Mouse (Mus musculus) c-Kit-positive CD71-positive TER-119-negative erythroid progenitor cells, embryonic 14.5 days (primary cell): ENCODE measurements at regions not wholly inside any gene's neighbourhood (a gene's known extent, or its start where the extent isn't known, plus 50 kb on each side); places are given as distances from the start of the nearest gene placed in this dataset.
A peak's percentile ranks its signal among the peaks of the same experiment; 100 is the strongest.

Experiments
- DNase-seq: peaks from one replicate; pipeline ENCODE4 v3.0.0-alpha.2; 2013; ENCODE audit warnings: low read depth

DNA sequence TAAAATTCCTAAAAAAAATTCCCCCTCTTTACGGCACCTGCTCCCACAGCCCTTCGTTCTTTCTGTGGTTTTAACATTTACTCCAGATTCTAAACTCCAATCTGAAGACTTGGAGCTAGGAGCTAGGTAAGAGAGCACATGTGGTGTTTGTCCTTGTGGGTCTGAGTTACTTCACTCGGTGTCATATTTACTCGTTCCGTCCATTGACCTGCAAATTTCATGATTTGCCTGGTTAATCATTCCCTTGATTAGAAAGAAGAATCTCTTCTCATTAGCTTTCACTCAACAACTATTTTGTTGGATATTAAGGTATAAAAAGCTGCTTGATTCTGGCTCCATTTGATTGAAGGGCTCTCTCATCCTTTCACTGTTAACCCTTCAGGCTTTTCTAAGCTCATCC is 231.6 kb upstream of the Hs6st1 start:
- DNase-seq: no peak

DNA sequence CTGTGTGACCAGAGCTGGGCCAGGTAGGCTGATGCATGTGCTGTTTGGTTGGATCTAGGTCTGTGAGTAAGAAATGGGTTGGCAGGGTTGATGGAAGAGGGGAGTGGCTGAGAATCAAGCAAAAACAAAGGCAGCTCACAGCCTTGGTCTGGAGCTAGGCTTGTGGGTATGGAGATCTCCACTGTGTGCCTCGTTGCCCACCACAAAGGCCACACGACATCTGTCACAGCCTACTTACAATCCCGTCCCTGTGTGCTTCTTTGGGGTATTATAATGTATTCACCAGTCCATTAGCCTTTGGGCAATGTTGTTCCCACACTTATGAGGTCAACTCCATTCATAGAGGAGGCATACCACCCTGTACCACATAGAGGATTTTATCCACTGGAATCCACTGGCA is 229.6 kb upstream of the Hs6st1 start:
- no peak for DNase-seq

DNA sequence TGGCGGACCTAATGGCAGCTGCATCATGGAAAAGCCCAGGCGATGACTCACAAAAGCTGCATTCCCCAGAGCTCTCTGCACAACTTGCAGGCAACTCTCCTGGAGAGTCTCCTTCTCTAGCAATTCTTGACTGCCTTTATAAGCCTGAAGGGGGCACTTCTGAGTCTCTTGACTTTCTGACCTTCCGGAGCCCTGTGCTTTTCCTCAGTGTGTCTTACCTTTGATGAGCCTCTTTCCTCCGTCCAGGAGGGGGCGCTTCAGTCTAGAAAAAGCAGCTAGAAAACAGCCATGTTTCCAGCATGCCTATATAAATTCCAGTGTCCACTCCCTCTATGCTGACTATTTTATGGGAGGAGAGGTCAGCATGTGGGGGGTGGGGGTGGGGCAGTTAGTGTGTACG is 228.8 kb upstream of the Hs6st1 start:
- peak; percentile 48 for DNase-seq

DNA sequence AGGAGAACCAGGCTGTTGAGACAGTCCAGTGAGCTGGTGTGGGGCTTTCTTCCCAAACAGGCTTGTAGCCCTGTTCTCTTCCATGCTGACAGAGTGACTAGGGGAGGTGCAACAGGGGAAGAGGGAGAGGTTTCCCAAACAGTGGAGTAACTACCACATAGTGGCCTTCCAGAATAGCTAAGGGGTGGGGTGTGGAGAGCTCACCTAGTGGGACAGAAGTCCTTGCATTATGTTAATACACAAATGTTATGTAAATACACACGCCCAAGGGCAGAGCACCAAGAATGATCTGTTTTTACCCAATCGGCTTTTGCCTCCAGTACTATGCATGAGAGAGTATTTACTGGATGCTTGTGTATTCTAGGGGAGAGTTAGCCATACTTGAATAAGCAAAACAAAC is 226.6 kb upstream of the Hs6st1 start:
- no peak for DNase-seq

DNA sequence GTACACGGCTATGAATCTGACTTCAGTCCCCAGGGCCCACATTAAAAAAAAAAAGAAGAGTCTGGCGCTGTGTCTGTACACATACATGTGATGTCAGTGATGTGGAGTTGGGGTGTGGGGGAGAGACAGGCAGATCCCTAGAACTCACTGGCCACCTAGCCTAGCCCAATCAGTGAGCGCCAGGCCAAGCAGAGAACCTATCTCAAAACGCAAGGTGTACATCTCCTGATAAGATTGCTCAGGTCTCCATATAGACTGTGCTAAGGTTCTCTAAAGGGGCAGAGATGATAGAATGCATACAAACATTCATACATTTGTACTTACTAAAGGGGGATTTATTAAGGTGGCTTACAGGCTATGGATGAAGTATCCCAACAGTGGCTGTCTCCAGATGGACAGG is 225.5 kb upstream of the Hs6st1 start:
- DNase-seq: peak; percentile 4

DNA sequence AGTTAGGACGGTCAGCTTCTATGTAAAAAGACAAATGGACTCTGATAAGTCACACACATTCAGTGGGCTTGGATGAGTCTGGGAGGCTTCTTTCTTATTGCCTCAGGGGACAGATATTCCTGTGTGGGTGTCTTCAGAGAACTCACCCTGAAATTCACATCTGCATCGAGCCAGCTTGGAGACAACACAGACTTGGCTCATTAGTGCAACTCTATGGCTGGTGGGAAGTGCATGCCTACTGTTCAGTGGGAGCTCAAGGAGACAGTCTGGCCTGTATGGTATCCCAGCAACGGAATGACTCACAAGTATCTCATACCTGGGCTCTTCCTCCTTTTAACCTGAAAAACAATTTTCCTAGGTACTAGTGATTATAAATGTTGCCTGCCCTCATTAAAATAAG is 224.6 kb upstream of the Hs6st1 start:
- DNase-seq: no peak

DNA sequence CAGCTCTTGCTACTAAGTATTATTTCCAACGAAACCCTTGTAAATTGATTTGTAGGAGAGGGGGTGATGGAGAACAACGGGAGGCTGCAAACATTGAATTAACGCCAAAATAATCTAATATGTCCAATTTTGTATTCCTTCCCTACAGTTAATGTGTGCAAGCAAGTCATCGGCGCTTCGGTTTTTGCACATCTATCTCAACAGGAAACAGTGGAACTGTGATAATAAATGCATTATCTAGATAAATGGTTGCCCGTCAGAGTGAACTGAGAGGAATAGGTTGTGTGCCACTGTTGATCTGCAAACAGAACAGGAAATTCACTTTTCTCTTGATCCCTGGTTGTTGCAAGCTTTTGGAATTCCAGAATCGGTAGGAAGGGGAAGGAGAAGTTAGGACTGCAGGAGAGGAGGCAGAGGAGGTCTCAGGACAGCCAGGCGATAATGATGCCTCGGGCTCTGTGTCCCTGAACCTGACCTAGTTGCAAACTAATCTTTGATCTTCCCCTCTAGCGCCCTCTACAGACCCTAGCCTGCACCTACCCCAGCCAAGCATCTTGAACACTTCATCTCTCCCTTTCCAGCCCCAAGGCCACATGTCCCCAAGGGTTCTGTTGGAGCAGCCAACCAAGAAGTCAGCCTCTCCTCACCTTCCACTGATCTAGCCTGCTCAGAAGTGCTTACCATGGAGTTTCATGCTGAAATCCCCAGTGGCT is 221.8 kb upstream of the Hs6st1 start:
- peak; percentile 9 for DNase-seq

DNA sequence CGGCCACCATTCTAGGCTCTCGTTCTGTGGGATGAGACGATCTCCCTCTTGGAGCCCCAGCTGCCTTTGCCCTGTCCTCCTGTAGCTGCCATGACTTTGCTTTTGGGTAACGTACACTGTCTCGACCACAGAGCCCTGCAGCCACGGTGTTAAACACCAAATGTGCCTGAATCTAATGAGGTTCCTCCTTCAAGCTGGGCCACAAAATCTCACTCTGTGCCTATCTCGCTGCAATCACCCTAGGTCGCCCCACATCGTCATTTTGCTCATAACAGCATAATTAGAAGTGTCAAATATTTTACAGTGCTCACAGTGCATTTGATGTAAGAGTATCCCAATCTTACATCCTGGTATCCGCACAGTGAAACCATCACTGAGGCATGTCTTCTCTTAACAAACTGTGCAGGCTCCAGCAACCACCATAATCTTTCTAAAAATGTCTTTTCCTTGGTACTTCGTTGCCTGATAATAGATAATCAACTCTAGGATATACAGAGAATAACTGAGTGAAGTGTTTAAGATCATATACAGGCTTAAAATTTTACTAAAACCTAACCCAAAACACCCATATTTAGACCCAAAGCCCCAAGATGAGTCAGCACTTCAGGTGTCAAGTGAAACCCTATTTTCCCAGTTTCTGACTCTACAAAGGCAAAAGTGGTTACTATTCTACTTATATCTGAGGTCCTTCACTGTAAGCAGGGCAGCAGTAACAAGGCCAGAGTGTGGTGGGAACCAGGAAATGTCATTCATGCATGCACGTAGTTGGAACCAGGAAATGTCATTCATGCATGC is 219.8 kb upstream of the Hs6st1 start:
- no peak for DNase-seq

DNA sequence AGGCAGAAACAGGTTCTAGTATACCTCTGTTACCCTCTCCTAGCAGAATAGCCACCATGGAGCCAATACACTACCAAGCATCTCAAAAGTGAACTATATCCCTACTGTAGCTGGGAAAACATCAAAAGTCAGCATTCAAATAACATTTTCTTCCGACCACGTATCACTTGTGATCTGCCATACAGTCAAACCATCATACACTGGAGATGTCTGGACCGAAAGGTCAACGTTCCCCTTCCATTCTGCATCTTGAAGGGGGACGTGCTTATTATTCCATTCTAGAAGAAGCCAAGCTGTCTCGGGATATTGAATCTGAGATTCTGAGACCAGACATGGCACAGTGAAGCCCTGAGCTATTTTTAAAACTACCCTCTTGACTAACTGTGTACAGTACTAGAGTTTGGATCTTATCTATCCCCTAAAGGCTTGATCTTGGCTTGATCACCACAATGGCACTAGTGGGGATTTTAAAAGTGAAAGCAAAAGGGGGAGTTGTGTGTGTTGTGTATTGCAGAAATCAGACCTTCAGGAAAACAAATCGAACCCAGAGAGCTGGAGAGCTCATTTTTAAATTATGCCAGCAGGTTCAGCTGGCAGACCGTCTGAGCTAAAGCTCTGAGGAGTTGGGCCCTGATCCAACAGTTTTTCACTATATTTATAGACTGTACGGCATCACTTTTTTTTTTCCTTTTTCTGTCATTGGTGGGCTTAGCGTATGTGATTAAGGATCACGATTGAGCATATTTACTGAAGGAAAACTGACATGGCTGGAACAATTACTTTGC is 218.6 kb upstream of the Hs6st1 start:
- DNase-seq: no peak

DNA sequence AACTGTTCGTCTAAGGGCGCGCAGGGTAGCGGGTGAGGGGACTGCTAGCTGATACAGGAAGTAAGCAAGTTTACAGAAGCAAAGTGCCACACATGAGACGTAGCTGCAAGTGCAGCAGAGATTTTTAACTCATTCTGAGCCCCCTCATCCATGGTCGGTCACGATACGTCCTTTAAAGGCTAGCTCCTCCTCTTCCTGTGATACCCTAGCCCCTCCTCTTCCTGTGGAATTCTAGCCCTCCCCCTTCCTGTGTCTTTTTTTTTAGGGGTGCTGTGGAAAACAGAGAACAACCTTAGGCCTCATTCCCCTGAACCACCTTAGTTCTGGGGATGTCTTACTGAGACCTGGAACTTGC is 218.0 kb upstream of the Hs6st1 start:
- DNase-seq: no peak

DNA sequence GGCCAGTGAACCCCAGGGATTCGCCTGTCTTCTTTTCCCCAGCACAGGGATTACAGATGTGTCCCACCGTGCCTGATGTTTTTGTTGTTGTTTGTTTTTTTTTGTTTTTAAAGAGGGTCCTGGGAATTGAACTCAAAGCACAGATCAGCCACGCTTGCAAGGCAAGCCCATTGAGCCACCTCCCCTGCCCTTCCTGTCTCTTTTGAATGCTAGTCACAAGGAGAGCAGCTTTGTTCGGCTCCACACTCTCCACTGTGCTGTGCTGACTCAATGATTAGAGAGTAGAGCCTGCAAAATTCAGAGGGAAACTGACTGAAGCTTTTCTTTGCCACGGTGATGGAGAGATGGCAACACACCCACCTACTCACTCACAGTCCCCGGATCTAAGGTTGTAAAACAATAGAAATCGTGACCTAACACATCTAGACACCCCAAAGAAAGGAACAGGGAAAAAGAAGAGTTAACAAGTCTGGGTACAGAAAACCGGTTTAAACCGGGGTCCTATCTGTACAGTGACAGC is 217.6 kb upstream of the Hs6st1 start:
- DNase-seq: no peak

DNA sequence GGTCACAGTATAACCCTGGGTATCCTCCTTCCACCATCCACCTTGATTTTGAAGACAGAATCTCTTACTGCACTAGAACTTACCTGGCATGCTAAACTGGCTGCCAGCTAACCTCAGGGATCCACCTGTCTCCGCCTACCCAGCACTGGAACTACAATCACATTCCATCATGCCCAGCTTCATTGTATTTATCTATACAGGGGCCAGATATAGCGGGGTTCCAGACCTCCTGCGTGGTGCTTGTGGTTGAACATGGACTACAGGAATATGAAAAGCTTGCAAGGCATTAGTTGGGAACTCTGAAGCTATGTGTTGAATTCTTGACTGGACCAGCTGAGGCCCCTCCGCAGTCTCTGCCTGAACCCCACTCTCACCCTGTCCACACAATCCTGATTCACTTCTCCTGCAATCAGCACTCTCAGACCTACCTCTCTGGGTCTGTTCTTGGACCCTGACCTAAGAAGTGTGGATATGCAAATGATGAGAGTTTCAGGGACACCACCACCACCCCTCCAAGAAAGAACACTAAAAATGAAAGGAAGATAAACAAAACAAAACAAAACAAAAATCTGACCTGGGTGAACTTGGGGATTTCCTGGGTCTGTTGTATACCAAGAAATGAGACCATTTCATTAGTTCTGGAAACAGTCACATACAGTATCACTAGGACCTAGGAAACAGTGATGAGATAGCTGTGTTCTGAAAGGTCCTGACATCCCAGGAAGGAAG is 216.4 kb upstream of the Hs6st1 start:
- DNase-seq: no peak

DNA sequence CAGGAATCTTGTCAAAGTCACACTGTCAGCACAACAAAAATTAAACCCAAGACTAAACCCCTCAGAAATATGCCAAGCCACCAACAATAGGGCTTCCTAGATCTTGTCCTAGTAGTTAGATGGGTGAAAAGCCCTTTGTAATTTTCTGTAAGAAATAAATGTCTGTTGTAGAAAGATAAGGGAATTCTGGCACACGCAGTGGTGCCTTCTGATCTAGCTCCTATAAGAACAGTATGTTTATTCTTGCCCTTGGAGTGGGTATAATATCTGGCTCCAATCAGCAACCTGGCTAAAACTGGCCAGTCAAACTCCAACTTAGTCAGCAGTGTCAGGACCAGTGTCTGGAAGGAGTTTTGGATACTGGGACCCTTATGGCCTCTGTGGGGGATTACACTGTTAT is 215.2 kb upstream of the Hs6st1 start:
- DNase-seq: no peak

DNA sequence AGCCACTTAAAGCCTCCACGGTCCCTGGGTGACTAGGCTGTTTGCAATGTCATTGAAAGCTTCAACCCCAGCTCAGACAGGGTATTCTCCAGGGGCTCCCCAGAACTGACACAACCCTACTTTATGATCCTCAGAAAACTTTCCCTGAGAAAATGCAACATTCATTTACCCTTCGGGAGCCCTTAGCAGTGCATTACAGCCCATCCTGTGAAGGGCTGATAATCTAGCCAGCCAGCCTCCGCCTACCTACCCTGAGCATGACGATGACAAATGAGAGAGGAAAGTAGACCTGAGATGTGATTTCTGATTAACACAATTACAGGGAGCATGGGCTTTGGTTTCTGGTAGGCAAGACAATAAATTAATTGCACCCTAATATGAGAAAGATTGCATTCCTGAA is 212.6 kb upstream of the Hs6st1 start:
- DNase-seq: no peak

DNA sequence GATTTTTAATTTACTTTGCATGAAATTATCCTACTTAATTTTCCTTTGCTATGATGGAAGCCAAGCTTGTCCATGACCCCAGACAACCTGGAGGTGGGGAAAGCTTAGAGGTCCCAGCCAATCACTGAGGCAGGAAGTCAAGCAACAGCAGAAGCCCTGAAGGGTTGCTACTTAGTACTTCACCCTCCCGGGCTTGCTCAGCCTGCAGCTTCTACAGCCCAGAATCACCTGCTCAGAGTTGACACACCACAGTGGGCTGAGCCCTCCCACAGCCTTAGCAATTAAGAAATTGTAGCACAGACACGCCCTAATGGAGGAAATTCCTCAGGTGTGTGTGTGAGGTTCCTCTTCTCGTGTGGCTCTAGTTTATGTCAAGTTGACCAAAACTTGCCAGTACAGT is 209.9 kb upstream of the Hs6st1 start:
- DNase-seq: no peak

DNA sequence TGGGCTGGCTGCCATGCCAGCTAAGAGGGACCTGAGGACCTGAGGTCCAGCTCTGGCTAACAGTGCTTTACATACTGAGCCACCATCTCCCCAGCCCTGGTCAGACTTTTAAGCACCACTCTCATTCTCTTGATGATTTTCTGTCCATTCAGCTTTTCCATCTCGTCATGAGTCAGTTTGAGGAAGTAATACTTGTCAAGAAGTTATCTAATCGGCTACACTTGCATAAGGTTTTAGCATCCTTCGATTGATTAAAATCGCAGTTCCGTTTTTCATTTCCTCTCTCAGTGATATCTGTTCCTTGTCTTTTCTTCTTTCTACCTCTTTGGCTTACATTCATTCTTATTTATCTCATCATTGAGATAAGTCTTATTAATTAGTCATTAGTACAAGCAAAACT is 207.4 kb upstream of the Hs6st1 start:
- no peak for DNase-seq

DNA sequence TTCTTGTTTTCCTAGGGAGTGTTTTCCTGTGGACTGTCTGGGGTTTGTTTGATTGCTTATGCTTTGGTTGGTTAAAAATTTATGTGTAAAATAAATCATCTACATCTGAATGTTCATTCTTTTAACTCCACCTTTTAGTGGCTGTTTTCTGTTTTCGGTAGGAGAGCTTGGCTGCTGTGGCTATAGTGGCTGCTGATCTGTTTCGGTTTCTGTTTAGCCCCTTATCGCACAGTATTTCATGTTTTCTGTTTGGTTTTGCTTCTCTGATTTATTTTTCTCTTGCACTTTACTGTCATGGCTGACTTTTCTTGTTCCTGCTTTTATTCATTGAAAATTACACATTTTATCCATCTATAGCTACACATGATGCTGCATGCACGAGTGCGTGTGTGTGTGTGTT is 206.0 kb upstream of the Hs6st1 start:
- DNase-seq: no peak

DNA sequence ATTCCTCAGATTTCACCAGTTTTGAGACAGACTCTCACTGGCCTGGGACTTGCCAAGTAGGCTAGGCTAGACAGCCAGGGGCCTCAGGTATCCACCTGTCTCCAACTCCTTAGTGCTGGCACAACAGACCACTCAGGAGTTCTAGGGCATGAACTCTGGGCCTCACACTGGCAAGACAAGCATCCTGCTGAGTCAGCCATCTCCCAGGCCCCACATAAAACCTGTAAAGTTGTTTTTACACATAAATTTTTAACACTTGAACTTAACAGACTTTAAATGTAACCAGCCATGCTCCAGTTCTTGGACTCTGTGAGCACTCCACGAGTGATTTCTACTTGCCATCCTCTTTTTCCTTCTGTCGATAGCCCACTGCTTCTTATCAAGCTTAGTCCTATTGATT is 205.5 kb upstream of the Hs6st1 start:
- DNase-seq: no peak

DNA sequence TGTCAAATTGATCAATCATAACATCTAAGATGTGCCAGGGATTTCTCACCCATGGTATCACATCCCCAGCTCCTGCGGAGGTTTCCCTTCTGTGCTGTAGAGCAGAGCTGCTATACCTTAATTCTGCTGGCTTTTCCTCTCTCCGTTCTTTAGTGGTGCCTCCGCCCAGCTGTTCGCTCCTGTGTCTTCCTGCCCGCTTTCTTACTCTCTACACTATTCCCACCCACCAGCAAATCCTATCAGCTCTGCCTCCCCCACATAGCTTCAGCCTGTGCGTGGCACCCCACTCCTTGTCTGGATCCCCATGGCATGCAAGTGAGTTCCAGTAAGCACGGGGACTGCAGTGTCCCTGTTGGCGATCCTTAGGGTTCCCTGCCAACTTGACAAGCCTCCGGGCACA is 204.0 kb upstream of the Hs6st1 start:
- DNase-seq: no peak

DNA sequence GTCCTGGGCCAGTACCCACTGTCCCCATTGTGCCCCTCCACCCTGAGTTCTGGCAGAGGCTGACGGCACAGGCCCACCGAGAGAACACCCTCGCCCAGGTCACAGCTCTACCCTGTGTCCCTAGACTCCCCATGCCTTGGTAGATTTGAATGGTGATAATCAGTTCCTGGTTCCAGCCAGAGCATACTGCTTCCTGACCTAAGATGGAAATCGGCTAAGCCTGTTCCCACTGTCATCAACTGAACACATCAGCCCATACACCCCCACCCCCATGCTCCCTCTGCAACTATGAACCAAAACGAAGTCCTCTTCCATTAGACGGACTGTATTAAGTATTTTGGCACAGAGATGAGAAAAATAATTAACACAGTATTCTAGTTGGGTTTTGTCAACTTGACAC is 202.9 kb upstream of the Hs6st1 start:
- no peak for DNase-seq

DNA sequence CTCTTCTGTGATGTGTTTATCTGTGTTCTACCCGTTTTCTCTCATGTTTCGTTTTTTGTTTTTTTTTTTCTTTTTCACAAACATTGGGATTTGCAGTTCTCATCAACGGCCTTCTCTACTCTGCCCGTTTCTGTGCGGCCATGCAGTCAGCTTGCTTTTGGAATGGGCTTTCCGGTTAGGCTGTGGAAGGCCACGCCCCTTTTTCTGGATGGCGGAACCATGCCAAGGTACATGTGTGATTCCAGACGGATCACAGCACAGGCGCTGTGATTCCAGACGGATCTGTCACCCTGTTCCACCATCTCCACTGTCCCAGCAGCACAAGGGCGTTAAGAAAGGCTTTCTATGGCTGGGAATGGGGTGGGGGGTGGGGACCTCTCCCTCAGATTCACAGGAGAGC is 201.6 kb upstream of the Hs6st1 start:
- DNase-seq: no peak
